Mouse (Mus musculus): ENCODE measurements around the gene Nudt16l1. TPM values are rescaled to one million over a fixed set of nuclear protein-coding genes. Genes with fewer than 3 reads are reported as not detected.
A peak's percentile ranks its signal among the peaks of the same experiment; 100 is the strongest.

Nudt16l1 gene
- polyA plus RNA-seq, 1 experiment from 2014 or later = 134 TPM

- Histone ChIP-seq H3K36me3 (peaks cover 11% of the 10 kb centered on the region), H3K4me3 (no peak overlapping the region), H3K9me3 (replicated peaks) (no peaks in the 10 kb centered on the region), H3K4me1 (peaks cover 6% of the 10 kb centered on the region; the same call in 1 of the 2 replicates), H3K9ac (no peak overlapping the region), H3K27ac (no peak overlapping the region), H3K4me2 (replicated peaks) (no peak overlapping the region), H3K27me3 (no peaks in the 10 kb centered on the region)
- WGBS = 83% methylated on average over 3 of the region's 3 CpGs
- no peak for ATAC-seq (ENCODE audit: low FRiP score)
Measured at GRCm38 (mm10) chr16:4904878-4905277, 33.7 kb upstream of the Nudt16l1 start.

- 54% methylated on average over 1 of the region's 1 CpGs for WGBS
- ATAC-seq (ENCODE audit: low FRiP score) = no peak
- Histone ChIP-seq H3K36me3 (peaks cover 18% of the 10 kb centered on the region), H3K9ac (no peak overlapping the region), H3K9me3 (replicated peaks) (no peaks in the 10 kb centered on the region), H3K4me1 (peaks cover 6% of the 10 kb centered on the region; the same call in 1 of the 2 replicates), H3K27me3 (no peaks in the 10 kb centered on the region), H3K27ac (no peak overlapping the region), H3K4me3 (no peak overlapping the region), H3K4me2 (replicated peaks) (no peak overlapping the region)
Measured at GRCm38 (mm10) chr16:4905591-4905990, 33.0 kb upstream of the Nudt16l1 start.

DNA sequence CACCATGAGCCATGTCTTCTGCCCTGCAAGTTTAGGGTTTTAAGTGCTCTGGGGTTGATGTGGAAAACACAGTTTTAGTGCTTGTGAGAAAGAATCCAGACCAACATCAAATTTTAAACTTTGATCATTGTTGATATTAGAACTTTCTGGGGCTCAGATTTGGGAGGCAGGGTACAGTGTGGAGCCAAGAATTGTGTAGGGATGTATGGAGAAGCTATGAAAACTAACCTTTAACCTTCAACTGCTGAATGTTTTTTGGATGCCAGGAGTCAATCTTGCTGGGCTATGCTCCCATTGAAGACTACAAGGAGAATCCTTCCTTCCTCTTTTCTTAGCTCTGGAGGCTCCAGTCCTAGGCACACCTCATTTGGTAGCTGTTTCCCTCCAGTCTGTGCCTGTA lies 32.0 kb upstream of the Nudt16l1 start:
- H3K4me2 ChIP-seq (replicated peaks) = no peak overlapping the region
- H3K4me3 ChIP-seq = no peak overlapping the region
- no peak overlapping the region for H3K9ac ChIP-seq
- no peaks in the 10 kb centered on the region for H3K27me3 ChIP-seq
- H3K4me1 ChIP-seq = no peaks in the 10 kb centered on the region
- no peak for ATAC-seq (ENCODE audit: low FRiP score)
- peaks cover 27% of the 10 kb centered on the region for H3K36me3 ChIP-seq
- H3K27ac ChIP-seq = no peak overlapping the region
- H3K9me3 ChIP-seq (replicated peaks) = no peaks in the 10 kb centered on the region

DNA sequence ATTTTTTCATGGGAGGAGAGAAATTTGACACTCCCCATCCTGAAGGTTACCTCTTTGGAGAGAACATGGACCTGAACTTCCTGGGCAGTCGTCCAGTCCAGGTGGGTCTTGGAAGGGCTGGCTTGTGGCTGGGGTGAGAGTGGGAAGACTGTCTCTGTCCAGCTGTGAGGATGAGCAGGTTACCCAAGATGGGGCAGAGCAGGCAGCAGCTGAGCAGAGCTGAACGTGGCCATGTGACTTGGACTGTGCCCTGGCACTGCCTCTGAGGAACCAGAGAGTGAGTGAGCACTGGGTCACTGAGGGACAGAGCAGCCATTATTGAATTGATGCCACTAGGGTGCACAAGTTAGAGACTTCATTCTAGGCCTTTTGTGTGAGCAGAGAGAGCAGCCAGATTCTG lies 31.2 kb upstream of the Nudt16l1 start:
- H3K9me3 ChIP-seq (replicated peaks) = no peaks in the 10 kb centered on the region
- peaks cover 35% of the 10 kb centered on the region for H3K36me3 ChIP-seq
- no peak overlapping the region for H3K4me2 ChIP-seq (replicated peaks)
- no peak overlapping the region for H3K4me3 ChIP-seq
- ATAC-seq (ENCODE audit: low FRiP score) = no peak
- H3K4me1 ChIP-seq = no peaks in the 10 kb centered on the region
- H3K9ac ChIP-seq = no peak overlapping the region
- H3K27me3 ChIP-seq = no peaks in the 10 kb centered on the region
- WGBS = 68% methylated on average over 2 of the region's 2 CpGs
- H3K27ac ChIP-seq = no peak overlapping the region

- no peaks in the 10 kb centered on the region for H3K9me3 ChIP-seq (replicated peaks)
- H3K4me1 ChIP-seq = no peaks in the 10 kb centered on the region
- no peak overlapping the region for H3K27ac ChIP-seq
- no peak overlapping the region for H3K4me3 ChIP-seq
- ATAC-seq (ENCODE audit: low FRiP score) = no peak
- H3K27me3 ChIP-seq = no peaks in the 10 kb centered on the region
- peaks cover 37% of the 10 kb centered on the region for H3K36me3 ChIP-seq
- no peak overlapping the region for H3K9ac ChIP-seq
- WGBS = 65% methylated on average over 5 of the region's 5 CpGs
- H3K4me2 ChIP-seq (replicated peaks) = no peak overlapping the region
Measured at GRCm38 (mm10) chr16:4907972-4908371, 30.6 kb upstream of the Nudt16l1 start.

DNA sequence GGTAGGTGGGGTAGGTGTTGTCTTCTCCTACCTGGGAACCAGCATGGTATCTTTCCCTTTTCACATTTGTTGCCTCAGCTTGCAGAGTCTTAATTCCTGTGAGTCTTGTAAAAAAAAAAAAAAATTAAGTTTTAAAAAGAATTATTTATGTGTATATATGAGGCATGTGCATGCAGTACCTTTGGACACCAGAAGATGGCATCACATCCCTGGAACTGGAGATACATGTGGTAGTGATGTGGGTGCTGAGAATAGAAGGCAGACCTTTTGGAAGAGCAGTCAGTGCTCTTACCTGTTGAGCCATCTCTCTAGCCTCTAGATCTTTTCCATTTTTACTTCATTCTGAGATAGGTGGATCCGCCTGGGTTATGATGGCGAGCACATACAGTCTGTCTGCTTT lies 28.8 kb upstream of the Nudt16l1 start:
- Histone ChIP-seq H3K36me3 (peaks cover 45% of the 10 kb centered on the region), H3K4me2 (replicated peaks) (no peak overlapping the region), H3K9me3 (replicated peaks) (no peaks in the 10 kb centered on the region), H3K4me3 (no peak overlapping the region), H3K9ac (no peak overlapping the region), H3K27ac (no peak overlapping the region), H3K4me1 (peaks cover 6% of the 10 kb centered on the region; the same call in 1 of the 2 replicates), H3K27me3 (no peaks in the 10 kb centered on the region)
- ATAC-seq (ENCODE audit: low FRiP score) = no peak
- WGBS = 100% methylated on average over 2 of the region's 2 CpGs

- 97% methylated on average over 8 of the region's 8 CpGs for WGBS
- Histone ChIP-seq H3K27me3 (no peaks in the 10 kb centered on the region), H3K36me3 (peaks cover 54% of the 10 kb centered on the region), H3K4me3 (no peak overlapping the region), H3K27ac (no peak overlapping the region), H3K9ac (no peak overlapping the region), H3K4me1 (peaks cover 6% of the 10 kb centered on the region; the same call in 1 of the 2 replicates), H3K4me2 (replicated peaks) (no peak overlapping the region), H3K9me3 (replicated peaks) (no peaks in the 10 kb centered on the region)
- no peak for ATAC-seq (ENCODE audit: low FRiP score)
Measured at GRCm38 (mm10) chr16:4910758-4911157, 27.8 kb upstream of the Nudt16l1 start.

- no peaks in the 10 kb centered on the region for H3K9me3 ChIP-seq (replicated peaks)
- no peak overlapping the region for H3K27ac ChIP-seq
- H3K36me3 ChIP-seq = peaks cover 65% of the 10 kb centered on the region
- H3K9ac ChIP-seq = no peak overlapping the region
- no peaks in the 10 kb centered on the region for H3K27me3 ChIP-seq
- H3K4me3 ChIP-seq = no peak overlapping the region
- ATAC-seq (ENCODE audit: low FRiP score) = no peak
- WGBS = 78% methylated on average over 10 of the region's 10 CpGs
- H3K4me1 ChIP-seq = peaks cover 6% of the 10 kb centered on the region; the same call in 1 of the 2 replicates
- no peak overlapping the region for H3K4me2 ChIP-seq (replicated peaks)
Measured at GRCm38 (mm10) chr16:4912074-4912648, 26.4 kb upstream of the Nudt16l1 start.

GRCm38 (mm10) chr16:4912907-4913782 lies 25.4 kb upstream of the Nudt16l1 start:
- H3K36me3 ChIP-seq = peaks cover 65% of the 10 kb centered on the region

GRCm38 (mm10) chr16:4913783-4914735 lies 24.5 kb upstream of the Nudt16l1 start:
- H3K9ac ChIP-seq = no peak overlapping the region
- no peak overlapping the region for H3K4me2 ChIP-seq (replicated peaks)
- ATAC-seq (ENCODE audit: low FRiP score) = peak; percentile 51; the same call in 1 of the 2 replicates
- peaks cover 6% of the 10 kb centered on the region; the same call in 1 of the 2 replicates for H3K4me1 ChIP-seq
- H3K27me3 ChIP-seq = no peaks in the 10 kb centered on the region
- H3K9me3 ChIP-seq (replicated peaks) = no peaks in the 10 kb centered on the region
- H3K36me3 ChIP-seq = peaks cover 66% of the 10 kb centered on the region
- WGBS = 37% methylated on average over 12 of the region's 12 CpGs
- no peak overlapping the region for H3K4me3 ChIP-seq
- H3K27ac ChIP-seq = no peak overlapping the region

More at GRCm38 (mm10) chr16:4912907-4913782, 25.4 kb upstream of the Nudt16l1 start:
- no peak overlapping the region for H3K27ac ChIP-seq
- WGBS = 77% methylated on average over 11 of the region's 11 CpGs
- H3K4me2 ChIP-seq (replicated peaks) = no peak overlapping the region
- H3K4me1 ChIP-seq = peaks cover 6% of the 10 kb centered on the region; the same call in 1 of the 2 replicates
- H3K9me3 ChIP-seq (replicated peaks) = no peaks in the 10 kb centered on the region
- no peaks in the 10 kb centered on the region for H3K27me3 ChIP-seq
- no peak overlapping the region for H3K4me3 ChIP-seq
- 0 out of 2 replicates have a peak, but pooled peaks have one; percentile 3 for ATAC-seq (ENCODE audit: low FRiP score)
- no peak overlapping the region for H3K9ac ChIP-seq

DNA sequence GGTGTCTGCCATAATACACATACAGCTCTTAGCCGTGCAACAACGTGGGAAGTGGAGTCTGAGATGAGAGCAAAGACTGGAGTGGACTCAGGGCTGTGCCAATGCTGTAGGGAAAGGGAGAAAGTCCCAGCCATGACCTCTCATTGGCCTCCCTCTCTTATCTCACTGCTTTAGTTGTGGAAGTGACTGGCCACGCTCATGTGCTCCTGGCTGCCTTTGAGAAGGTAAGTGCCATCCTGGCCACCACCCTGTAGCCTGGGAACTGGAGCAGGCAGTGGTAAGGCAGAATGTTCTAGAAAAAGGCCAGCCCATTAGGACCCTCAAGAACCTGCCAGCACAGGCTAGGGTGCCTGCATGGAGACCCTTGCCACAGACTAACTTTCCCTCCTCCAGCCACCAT lies 22.6 kb upstream of the Nudt16l1 start:
- no peak overlapping the region for H3K4me3 ChIP-seq
- no peak overlapping the region for H3K27ac ChIP-seq
- H3K4me2 ChIP-seq (replicated peaks) = no peak overlapping the region
- no peaks in the 10 kb centered on the region for H3K9me3 ChIP-seq (replicated peaks)
- H3K36me3 ChIP-seq = peaks cover 62% of the 10 kb centered on the region
- H3K4me1 ChIP-seq = peaks cover 6% of the 10 kb centered on the region; the same call in 1 of the 2 replicates
- WGBS = 92% methylated on average over 3 of the region's 3 CpGs
- no peak for ATAC-seq (ENCODE audit: low FRiP score)
- H3K9ac ChIP-seq = no peak overlapping the region
- H3K27me3 ChIP-seq = no peaks in the 10 kb centered on the region

DNA sequence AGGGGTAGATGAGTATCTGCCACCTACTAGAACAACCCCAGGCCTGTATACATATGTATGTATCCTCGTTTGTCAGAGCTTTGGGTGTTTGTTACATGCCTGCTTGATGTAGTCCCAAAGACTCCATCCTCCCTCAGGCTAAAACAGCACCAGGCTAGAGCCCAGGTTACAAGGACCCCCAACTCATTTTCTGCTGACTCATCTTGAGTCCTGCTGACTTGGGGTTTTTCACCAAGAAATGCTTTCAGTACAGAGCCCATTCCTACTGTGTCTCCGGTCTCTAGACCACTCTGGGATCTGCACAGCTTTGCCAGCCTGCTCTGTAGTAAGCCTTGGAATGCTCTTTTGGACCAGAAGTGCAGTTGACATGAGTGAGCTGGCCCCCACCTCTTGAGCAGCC lies 22.0 kb upstream of the Nudt16l1 start:
- 81% methylated on average over 2 of the region's 2 CpGs for WGBS
- Histone ChIP-seq H3K9me3 (replicated peaks) (no peaks in the 10 kb centered on the region), H3K4me1 (peaks cover 6% of the 10 kb centered on the region; the same call in 1 of the 2 replicates), H3K27me3 (no peaks in the 10 kb centered on the region), H3K27ac (no peak overlapping the region), H3K4me2 (replicated peaks) (no peak overlapping the region), H3K36me3 (peaks cover 56% of the 10 kb centered on the region), H3K4me3 (no peak overlapping the region), H3K9ac (no peak overlapping the region)
- ATAC-seq (ENCODE audit: low FRiP score) = no peak

Measured in hindbrain, embryonic 12.5 days (tissue).